Mouse (Mus musculus) hindbrain, postnatal 0 days (tissue): ENCODE results near the gene Slc4a8. TPM values are rescaled to one million over a fixed set of nuclear protein-coding genes. Genes with fewer than 3 reads are reported as not detected.

ENCODE experiments used
- ATAC-seq: fragments of 200-750 bp; cut with Nextera tagmentation; 2 replicates; pipeline ENCODE4 v1.8.0; 2017; ENCODE audit warnings: mild to moderate bottlenecking, moderate TSS enrichment, moderate library complexity
- DNase-seq: peaks from one replicate; pipeline ENCODE4 v3.0.0-alpha.2; 2015; ENCODE audit warnings: low spot score
- H3K27ac ChIP-seq: fragments of 300-500 bp; sonication (generic); 2 replicates; pipeline ENCODE4 v1.5.1; 2014; ENCODE audit warnings: mild to moderate bottlenecking
- H3K27me3 ChIP-seq: fragments of 300-500 bp; sonication (generic); 2 replicates; pipeline ENCODE4 v1.6.1; 2014; ENCODE audit warnings: low read length, mixed read lengths; ENCODE audit not compliant: insufficient read depth
- H3K36me3 ChIP-seq: fragments of 300-500 bp; sonication (generic); 2 replicates; pipeline ENCODE4 v1.6.1; 2014; ENCODE audit warnings: low read length, mixed read lengths; ENCODE audit not compliant: insufficient read depth
- H3K4me1 ChIP-seq: fragments of 300-500 bp; sonication (generic); 2 replicates; pipeline ENCODE4 v1.6.1; 2014; ENCODE audit warnings: antibody characterized with exemption, low read length, mixed read lengths; ENCODE audit not compliant: insufficient read depth
- H3K4me2 ChIP-seq: fragments of 300-500 bp; sonication (generic); 2 replicates; pipeline ENCODE4 v1.6.1; 2014; ENCODE audit warnings: low read depth, mild to moderate bottlenecking, low read length, moderate library complexity, mixed read lengths
- H3K4me3 ChIP-seq: fragments of 300-500 bp; sonication (generic); 2 replicates; pipeline ENCODE4 v1.5.1; 2014; ENCODE audit warnings: low read length
- H3K9ac ChIP-seq: fragments of 300-500 bp; sonication (generic); replicated peaks from 2 replicates; pipeline ENCODE4 v1.6.1; 2014; ENCODE audit warnings: mild to moderate bottlenecking, low read length, moderate library complexity, mixed read lengths
- H3K9me3 ChIP-seq: fragments of 300-500 bp; sonication (generic); 2 replicates; pipeline ENCODE4 v1.6.1; 2016; ENCODE audit warnings: low read length, mixed read lengths
- CTCF ChIP-seq: IDR thresholded peaks from 2 replicates; pipeline ENCODE4 v1.5.1; 2016; ENCODE audit warnings: antibody characterized with exemption, control low read depth, low read depth
- WGBS: fragments of 180-500 bp; shearing (Covaris S2); extraction: QIAGEN DNeasy Blood & Tissue Kit; methylation state at CpG from one replicate; pipeline ENCODE4 v1.1.7; 2014; 5-methylcytosine and 5-hydroxymethylcytosine counted together
- polyA plus RNA-seq: library from polyadenylated mRNA; unstranded; fragments of >200 nt; fragmentation: Nextera tagmentation; extraction: Ambion mirVana; gene quantifications from 2 replicates; pipeline ENCODE4 v1.2.1, GENCODE M21; 2015
- total RNA-seq: library from RNA; depleted of rRNA; stranded (reverse); fragments of >200 nt; gene quantifications from 2 replicates; pipeline ENCODE4 v1.2.3, GENCODE M21; 2014; rRNA removed

The Slc4a8 gene
- total and polyA plus RNA-seq, 2 experiments from 2014 or later: 30.7 to 33.9 TPM

DNA sequence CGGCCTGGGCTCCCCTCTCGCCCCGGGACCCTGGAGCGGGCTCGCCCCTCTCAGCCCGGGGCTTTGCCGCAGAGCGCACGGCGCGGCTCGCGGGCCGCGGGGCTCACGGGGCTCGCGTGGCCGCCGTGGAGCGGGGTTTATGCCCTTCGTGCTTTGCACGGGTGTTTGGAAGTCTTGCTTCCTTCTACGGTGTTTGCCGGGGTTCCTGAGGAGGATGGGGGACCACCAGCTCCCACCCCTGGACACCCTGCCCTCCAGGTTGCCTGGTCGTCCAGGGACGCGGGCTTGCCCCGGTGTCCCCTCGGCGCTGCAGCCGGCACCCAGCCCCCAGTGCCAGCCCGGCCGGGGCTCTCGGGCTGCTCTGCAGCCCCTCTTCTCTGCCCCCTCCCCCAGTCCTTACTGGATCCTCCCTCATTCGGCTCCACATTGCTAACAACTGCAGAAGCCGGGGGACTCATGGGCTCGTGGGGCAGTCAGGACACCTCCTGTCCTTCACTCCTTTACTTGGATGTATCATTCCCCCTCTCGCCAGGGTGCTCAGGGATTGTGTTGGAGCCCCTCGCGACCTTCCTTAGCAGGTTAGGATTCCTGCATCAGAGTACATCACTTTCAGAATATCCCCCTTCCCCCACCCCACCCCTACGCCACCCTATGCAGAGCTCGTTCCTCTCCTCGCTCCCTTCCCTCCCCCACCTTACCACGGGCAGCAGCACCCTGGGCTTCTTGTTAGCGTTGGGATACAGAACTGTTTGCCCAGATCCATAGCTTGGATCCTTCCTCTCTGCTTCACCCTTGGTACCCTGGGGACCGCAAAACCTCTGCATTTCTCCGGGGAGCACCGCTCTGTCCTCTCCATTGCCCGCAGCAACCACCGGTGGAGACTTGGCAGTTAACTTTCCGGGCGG lies 109.8 kb downstream of the Slc4a8 start:
- WGBS: 1% methylated on average over 36 of the region's 53 CpGs
- H3K36me3 ChIP-seq: no peaks in the 10 kb centered on the region
- peak overlapping the region; percentile 80 for H3K4me3 ChIP-seq
- H3K9me3 ChIP-seq: no peaks in the 10 kb centered on the region
- peak; percentile 41 for DNase-seq
- H3K27ac ChIP-seq: peak overlapping the region; percentile 85
- H3K4me1 ChIP-seq: no peaks in the 10 kb centered on the region
- peak overlapping the region; percentile 86 for H3K9ac ChIP-seq
- no peak for TF ChIP-seq CTCF
- peak overlapping the region; percentile 61 for H3K4me2 ChIP-seq
- peak; percentile 60 for ATAC-seq
- H3K27me3 ChIP-seq: no peaks in the 10 kb centered on the region

DNA sequence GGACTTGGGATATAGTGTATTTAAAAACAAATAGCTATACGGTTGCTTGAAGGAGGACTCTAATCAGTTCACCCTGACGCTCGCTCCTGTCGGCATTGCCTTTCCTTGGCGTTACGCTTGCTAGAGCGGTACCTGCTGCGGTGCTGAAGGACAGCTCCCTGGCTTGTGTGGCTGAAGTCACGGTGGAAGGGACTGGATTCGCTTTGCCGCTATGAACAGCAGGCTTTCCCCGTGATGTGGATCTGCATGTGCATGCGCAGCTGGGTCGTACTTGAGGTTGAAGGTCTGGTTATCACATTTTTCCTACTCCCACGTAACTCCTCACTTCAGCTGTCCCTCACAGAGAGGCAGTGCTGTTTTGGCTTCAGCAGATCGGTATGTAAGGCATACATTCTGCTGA lies 111.6 kb downstream of the Slc4a8 start:
- no peak for TF ChIP-seq CTCF
- 0 out of 2 replicates have a peak overlapping the region, but pooled peaks have one; percentile 1 for H3K9ac ChIP-seq

More for the DNA sequence above, 111.6 kb downstream of the Slc4a8 start:
- Histone ChIP-seq H3K9me3 (no peaks in the 10 kb centered on the region), H3K27me3 (no peaks in the 10 kb centered on the region), H3K4me3 (peak overlapping the region; percentile 80), H3K36me3 (no peaks in the 10 kb centered on the region), H3K4me2 (peak overlapping the region; percentile 61), H3K4me1 (no peaks in the 10 kb centered on the region), H3K27ac (no peak overlapping the region)
- 3% methylated on average over 16 of the region's 16 CpGs for WGBS
- ATAC-seq (no peak), DNase-seq (peak; percentile 78)

Other genes with a start within 250 kb of the Slc4a8 start
- 27.1 and 45.7 TPM in 2 replicates for gene Tfcp2, start 209.7 kb upstream of the Slc4a8 start, total RNA-seq
- 34.9 and 35.6 TPM in 2 replicates for gene Tfcp2, start 209.7 kb upstream of the Slc4a8 start, polyA plus RNA-seq
- 84.1 and 85.2 TPM in 2 replicates for gene Pou6f1, start 161.8 kb upstream of the Slc4a8 start, total RNA-seq
- 23.8 and 24.9 TPM in 2 replicates for gene Pou6f1, start 161.8 kb upstream of the Slc4a8 start, polyA plus RNA-seq
- 108 and 141 TPM in 2 replicates for gene Dazap2, start 146.4 kb upstream of the Slc4a8 start, total RNA-seq
- 156 and 164 TPM in 2 replicates for gene Dazap2, start 146.4 kb upstream of the Slc4a8 start, polyA plus RNA-seq
- gene Smagp, start 124.8 kb upstream of the Slc4a8 start, total RNA-seq: 2.7 and 5.8 TPM in 2 replicates
- 3.3 and 4.3 TPM in 2 replicates for gene Smagp, start 124.8 kb upstream of the Slc4a8 start, polyA plus RNA-seq
- gene Bin2, start 92.2 kb upstream of the Slc4a8 start, total RNA-seq: 0.61 and 0.63 TPM in 2 replicates
- 1.1 and 1.4 TPM in 2 replicates for gene Bin2, start 92.2 kb upstream of the Slc4a8 start, polyA plus RNA-seq
- 1.8 and 4.7 TPM in 2 replicates for gene Cela1, start 73.8 kb upstream of the Slc4a8 start, total RNA-seq
- 2.4 and 3.1 TPM in 2 replicates for gene Cela1, start 73.8 kb upstream of the Slc4a8 start, polyA plus RNA-seq
- 0.25 and 0.37 TPM in 2 replicates for gene Galnt6, start 32.4 kb upstream of the Slc4a8 start, total RNA-seq
- gene Galnt6, start 32.4 kb upstream of the Slc4a8 start, polyA plus RNA-seq: 0.34 TPM in 2 replicates
- gene Scn8a, start 108.1 kb downstream of the Slc4a8 start, total RNA-seq: 40.1 and 45.7 TPM in 2 replicates
- gene Scn8a, start 108.1 kb downstream of the Slc4a8 start, polyA plus RNA-seq: 26.9 and 32.4 TPM in 2 replicates